Mouse (Mus musculus) kidney, postnatal 10 days (tissue): ENCODE measurements around the gene Tex13c2.

Experiments
- DNase-seq: peaks from one replicate; pipeline ENCODE4 v3.0.0; 2021; ENCODE audit warnings: mixed read lengths

The Tex13c2 gene

DNA sequence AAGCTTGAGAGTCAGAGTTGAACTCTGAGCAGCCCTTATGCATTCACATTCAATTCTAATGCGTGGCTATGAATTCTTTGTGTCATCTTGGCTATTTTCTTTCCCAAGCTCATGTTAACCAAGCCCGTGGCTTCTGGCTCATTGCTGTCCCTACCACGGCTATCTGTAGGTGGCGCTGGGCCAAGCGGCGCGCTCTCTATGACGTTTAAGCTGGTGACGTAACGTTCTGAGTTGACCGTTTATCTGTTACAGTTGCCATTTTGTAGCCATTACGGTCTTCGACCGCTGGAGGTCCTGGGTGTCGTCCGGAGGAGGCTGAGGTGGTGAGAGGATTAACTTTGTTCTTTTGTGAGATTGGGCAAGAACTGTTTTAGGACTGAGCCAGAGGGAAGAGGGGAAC lies at the start of gene Tex13c2:
Tex13c2 (plus strand) TSS at position 246 of the 400 bp plus-strand sequence.
- no peak for DNase-seq

DNA sequence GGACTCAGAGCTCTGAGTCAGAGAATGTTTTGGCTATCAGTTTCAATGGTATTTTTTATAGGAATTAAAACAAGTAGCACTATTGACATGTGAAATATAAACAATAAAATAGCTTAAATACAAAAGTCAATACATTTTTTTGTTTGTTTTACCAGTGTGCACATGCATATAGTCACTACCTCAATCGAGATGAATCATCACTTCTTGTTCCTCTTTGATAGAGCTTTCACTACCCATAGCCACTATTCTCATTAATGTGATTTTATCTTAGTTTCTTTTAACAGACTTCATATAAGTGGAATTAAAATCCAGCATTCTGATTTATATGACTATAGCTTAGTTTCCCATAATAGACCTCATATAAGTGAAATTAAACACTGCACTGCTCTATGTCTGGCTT lies 39.2 kb upstream of the Tex13c2 start:
- DNase-seq: no peak

- no peak for DNase-seq
Measured at GRCm38 (mm10) chrX:42453001-42453400, 36.5 kb upstream of the Tex13c2 start.

- no peak for DNase-seq
Measured at GRCm38 (mm10) chrX:42454533-42454932, 35.0 kb upstream of the Tex13c2 start.

DNA sequence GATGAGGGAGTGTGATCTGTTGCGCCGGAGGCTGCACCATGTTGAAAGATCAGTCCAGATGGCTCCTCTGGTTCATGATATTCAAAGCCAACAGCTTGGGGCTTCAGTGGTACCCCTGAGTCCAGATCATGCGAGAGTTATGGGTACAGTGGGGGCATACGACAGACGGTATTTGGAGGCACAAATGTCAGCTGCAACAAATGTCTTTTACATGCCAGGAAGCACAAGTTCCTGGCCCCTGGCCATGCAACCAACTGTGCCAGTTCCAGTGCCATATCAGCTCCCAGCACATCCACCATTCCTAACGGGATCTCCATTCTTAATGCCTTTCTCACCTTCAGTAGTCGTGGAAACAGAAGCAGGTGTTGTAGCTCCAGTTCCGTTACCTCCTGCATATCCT lies 845 bp downstream of the Tex13c2 start:
- DNase-seq: no peak

- no peak for DNase-seq
Measured at GRCm38 (mm10) chrX:42500538-42500937, 11.0 kb downstream of the Tex13c2 start.

DNA sequence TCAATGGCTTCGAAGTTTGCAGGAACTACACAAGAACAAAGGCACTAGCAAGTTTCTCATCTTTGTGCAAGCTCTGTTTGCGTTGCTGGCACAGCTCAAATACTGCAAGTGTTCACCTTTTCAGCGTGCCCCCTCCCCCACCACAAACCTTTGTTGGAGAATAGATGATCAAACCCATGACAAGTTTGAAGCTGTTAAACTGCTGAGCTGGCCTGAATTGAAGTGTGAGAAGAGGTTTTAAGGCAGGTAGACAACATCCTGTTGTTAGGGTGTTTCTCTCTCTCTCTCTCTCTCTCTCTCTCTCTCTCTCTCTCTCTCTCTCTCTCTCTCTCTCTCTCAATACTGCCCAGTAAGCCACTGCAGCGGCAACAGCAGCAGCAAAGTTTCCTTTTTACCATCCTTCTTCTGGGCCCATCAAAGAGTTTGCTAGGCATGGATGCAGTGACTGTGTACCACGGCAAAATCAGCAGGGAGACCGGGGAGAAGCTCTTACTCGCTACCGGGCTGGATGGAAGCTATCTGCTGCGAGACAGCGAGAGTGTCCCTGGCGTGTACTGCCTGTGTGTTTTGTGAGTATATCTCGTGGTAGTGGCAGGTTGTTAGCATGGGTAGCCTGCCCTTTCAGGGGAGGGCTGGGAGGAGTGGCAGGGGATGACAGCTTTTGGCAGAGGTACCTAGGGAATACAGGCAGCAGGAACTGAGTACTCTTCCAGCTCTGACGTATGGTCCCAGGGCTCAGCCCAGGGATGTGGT lies 13.0 kb downstream of the Tex13c2 start, which contains the start of gene Sh2d1a:
Sh2d1a (plus strand) TSS at position 163 of the 753 bp plus-strand sequence.
- DNase-seq: no peak

GRCm38 (mm10) chrX:42511105-42511504 lies 21.6 kb downstream of the Tex13c2 start:
- no peak for DNase-seq

- DNase-seq: no peak
Measured at GRCm38 (mm10) chrX:42512567-42512966, 23.1 kb downstream of the Tex13c2 start.

DNA sequence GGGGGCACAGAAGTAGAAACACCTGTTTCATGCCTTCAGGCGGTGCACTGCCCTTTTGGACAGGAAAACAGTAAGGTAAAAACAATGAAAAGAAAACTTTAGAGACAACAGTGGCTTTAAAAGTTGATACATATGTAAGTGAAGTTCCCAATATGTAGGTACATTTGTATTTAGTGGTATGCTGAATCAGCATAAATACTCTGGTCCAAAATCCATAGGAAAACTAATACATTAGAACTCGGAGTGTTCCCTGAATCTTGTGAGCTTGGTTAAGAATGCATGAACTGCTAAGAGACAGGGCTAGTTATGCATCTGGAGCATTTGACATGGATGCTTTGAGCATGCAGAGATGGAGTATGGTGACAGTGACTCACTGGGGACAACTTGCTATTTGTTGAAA lies 33.4 kb downstream of the Tex13c2 start:
- DNase-seq: no peak

GRCm38 (mm10) chrX:42530703-42531102 lies 41.2 kb downstream of the Tex13c2 start:
- no peak for DNase-seq

DNA sequence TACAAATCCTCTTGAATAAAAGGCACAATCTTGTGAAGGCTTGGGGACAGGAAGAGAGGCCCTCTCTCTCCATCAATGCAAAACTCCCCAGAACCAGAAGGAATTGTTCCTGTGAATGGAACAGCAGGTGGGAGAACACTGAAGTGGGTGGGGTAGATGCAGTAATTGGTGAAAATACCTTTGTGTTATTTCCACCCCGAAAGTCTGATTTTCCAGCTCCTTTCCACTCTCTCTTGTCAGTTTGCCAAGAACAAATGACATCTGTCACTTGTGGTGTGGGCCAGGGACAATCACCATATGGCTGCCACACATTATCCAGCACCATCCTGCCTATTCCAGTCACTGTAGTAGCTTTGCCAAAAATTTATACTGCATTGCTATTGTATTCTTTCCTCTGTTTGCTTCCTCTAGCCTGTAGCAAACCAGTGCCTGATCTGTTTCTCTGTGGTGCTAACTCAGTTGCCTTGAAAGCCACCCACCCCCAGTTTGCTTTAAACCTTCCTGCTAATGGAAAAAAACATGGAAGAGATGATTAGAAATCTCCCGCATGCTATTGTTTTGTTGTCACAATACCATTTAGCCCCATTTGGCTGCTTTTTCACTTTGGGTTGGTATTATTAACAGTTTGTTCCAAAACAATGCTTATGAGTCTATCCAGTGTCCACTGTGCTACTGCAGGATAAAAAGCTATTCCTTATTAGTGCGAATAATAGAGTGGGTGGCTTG lies 50.7 kb downstream of the Tex13c2 start:
- no peak for DNase-seq

DNA sequence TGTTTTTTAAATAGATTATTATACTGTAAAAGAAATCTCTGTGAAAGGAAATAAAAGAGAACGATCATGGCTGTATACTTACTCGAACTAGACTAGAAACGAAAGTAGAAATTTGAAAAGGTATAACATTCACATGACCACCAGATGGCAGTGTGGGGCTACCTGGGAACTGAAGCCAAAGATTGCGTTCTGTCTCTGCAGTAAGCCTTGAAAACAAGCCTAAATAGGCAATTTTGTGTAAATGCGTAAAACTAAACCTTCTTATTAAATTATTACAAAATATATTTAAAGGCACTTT lies 51.2 kb downstream of the Tex13c2 start:
- DNase-seq: peak; percentile 76
